Mouse (Mus musculus) adrenal gland, adult 18-20 months (tissue): ENCODE data around the gene Ryr1. TPM values are rescaled to one million over a fixed set of nuclear protein-coding genes. Genes with fewer than 3 reads are reported as not detected.
"Not testable (repeated sequence)": the region's sequence is repeated elsewhere in the genome, so short reads cannot be mapped to it uniquely, and the experiment has no call there.

Experiments used
- DNase-seq, 2 experiments: peaks; one replicate each; pipeline ENCODE4 v3.0.0; 2021 to 2022; ENCODE audit warnings: low spot score in 2 of 2
- total RNA-seq, 2 experiments: library from RNA; stranded (reverse); gene quantifications; 1 replicate in 1 of 2; 2 replicates in 1 of 2; pipeline ENCODE4 v1.2.3; 2021

Gene Ryr1
- total RNA-seq, 2 experiments from 2014 or later, result 0.23 to 1.0 TPM

GRCm38 (mm10) chr7:29146625-29147367 is 21.8 kb upstream of the Ryr1 start:
- no peak for DNase-seq

- no peak for DNase-seq
These were observed 19.0 kb upstream of the Ryr1 start for GRCm38 (mm10) chr7:29144006-29144405.

- DNase-seq, result no peak
These were observed 16.4 kb upstream of the Ryr1 start for GRCm38 (mm10) chr7:29141416-29141815.

GRCm38 (mm10) chr7:29139237-29139636 is 14.3 kb upstream of the Ryr1 start:
- DNase-seq, result not testable (repeated sequence)

- no peak for DNase-seq
These were observed 12.4 kb upstream of the Ryr1 start for GRCm38 (mm10) chr7:29137429-29137828.

- no peak for DNase-seq
These were observed 9.9 kb upstream of the Ryr1 start, which contains the start of gene Rasgrp4 for GRCm38 (mm10) chr7:29134693-29135386. Gene Rasgrp4, plus strand, starts transcription at chr7:29134851.

GRCm38 (mm10) chr7:29134230-29134629 is 9.3 kb upstream of the Ryr1 start:
- DNase-seq, result no peak

GRCm38 (mm10) chr7:29128725-29129124 is 3.7 kb upstream of the Ryr1 start:
- no peak for DNase-seq

GRCm38 (mm10) chr7:29126173-29126915 is 1.4 kb upstream of the Ryr1 start:
- peak; percentile 57 to 64 for DNase-seq

- DNase-seq, result no peak
These were observed 1.2 kb downstream of the Ryr1 start for GRCm38 (mm10) chr7:29123531-29124358.

- DNase-seq, result no peak
These were observed 2.2 kb downstream of the Ryr1 start for GRCm38 (mm10) chr7:29122821-29123220.

GRCm38 (mm10) chr7:29119526-29119925 is 5.5 kb downstream of the Ryr1 start:
- DNase-seq, result no peak

- DNase-seq, result no peak
These were observed 6.7 kb downstream of the Ryr1 start for GRCm38 (mm10) chr7:29118142-29118851.

GRCm38 (mm10) chr7:29108992-29109955 is 15.7 kb downstream of the Ryr1 start:
- peak; percentile 35 to 48 for DNase-seq

GRCm38 (mm10) chr7:29101286-29102017 is 23.5 kb downstream of the Ryr1 start:
- no peak for DNase-seq

- DNase-seq, result no peak
These were observed 27.8 kb downstream of the Ryr1 start for GRCm38 (mm10) chr7:29097131-29097530.

- no peak for DNase-seq
These were observed 36.2 kb downstream of the Ryr1 start for GRCm38 (mm10) chr7:29088817-29089216.

GRCm38 (mm10) chr7:29086902-29087301 is 38.1 kb downstream of the Ryr1 start:
- DNase-seq, result no peak
